Mouse (Mus musculus) thymus, adult 2 months (tissue): ENCODE data around the gene Chdh. TPM values are rescaled to one million over a fixed set of nuclear protein-coding genes. Genes with fewer than 3 reads are reported as not detected.

Experiments
- DNase-seq: peaks from one replicate; pipeline ENCODE4 v3.0.0; 2021
- H3K27ac ChIP-seq: fragments of 200-500 bp; 2 replicates; pipeline ENCODE4 v1.5.1; 2012; ENCODE audit warnings: low read length, control low read depth; ENCODE audit not compliant: control insufficient read depth, insufficient read depth
- H3K27me3 ChIP-seq: fragments of 200-500 bp; 2 replicates; pipeline ENCODE4 v1.6.1; 2012; ENCODE audit warnings: mild to moderate bottlenecking, low read length, moderate library complexity, mixed read lengths; ENCODE audit not compliant: control insufficient read depth, insufficient read depth
- H3K36me3 ChIP-seq: fragments of 200-500 bp; 2 replicates; pipeline ENCODE4 v1.6.1; 2012; ENCODE audit warnings: mild to moderate bottlenecking, low read length, moderate library complexity; ENCODE audit not compliant: control insufficient read depth, insufficient read depth
- H3K4me1 ChIP-seq: fragments of 200-500 bp; replicated peaks from 2 replicates; pipeline ENCODE4 v1.6.1; 2012; ENCODE audit warnings: low read length; ENCODE audit not compliant: control insufficient read depth, insufficient read depth
- H3K4me3 ChIP-seq: fragments of 200-500 bp; 2 replicates; pipeline ENCODE4 v1.5.1; 2012; ENCODE audit warnings: mild to moderate bottlenecking, low read length, control low read depth, moderate library complexity; ENCODE audit not compliant: control insufficient read depth, insufficient read depth
- CTCF ChIP-seq: fragments of 200-500 bp; IDR thresholded peaks from 2 replicates; pipeline ENCODE4 v1.5.1; 2012; ENCODE audit warnings: mild to moderate bottlenecking, control low read depth, low read length, moderate library complexity, borderline replicate concordance; ENCODE audit not compliant: control insufficient read depth, poor library complexity, insufficient read depth; ENCODE audit errors: extremely low read depth
- POLR2A ChIP-seq: fragments of 200-500 bp; IDR thresholded peaks from 2 replicates; pipeline ENCODE4 v1.6.1; 2012; ENCODE audit warnings: mild to moderate bottlenecking, low read length, control low read depth, moderate library complexity; ENCODE audit not compliant: control insufficient read depth, poor library complexity, insufficient read depth; ENCODE audit errors: extremely low read depth
- WGBS: fragments of 180-500 bp; shearing (Covaris S2); methylation state at CpG from one replicate; pipeline ENCODE4 v1.1.7; 2018; 5-methylcytosine and 5-hydroxymethylcytosine counted together
- polyA plus RNA-seq: library from polyadenylated mRNA; depleted of rRNA; stranded (reverse); fragments of >200 nt; gene quantifications from 2 replicates; pipeline ENCODE4 v1.2.3, GENCODE M21; 2012; rRNA removed

Gene Chdh
- polyA plus RNA-seq, 1 experiment = 51.3 TPM

DNA sequence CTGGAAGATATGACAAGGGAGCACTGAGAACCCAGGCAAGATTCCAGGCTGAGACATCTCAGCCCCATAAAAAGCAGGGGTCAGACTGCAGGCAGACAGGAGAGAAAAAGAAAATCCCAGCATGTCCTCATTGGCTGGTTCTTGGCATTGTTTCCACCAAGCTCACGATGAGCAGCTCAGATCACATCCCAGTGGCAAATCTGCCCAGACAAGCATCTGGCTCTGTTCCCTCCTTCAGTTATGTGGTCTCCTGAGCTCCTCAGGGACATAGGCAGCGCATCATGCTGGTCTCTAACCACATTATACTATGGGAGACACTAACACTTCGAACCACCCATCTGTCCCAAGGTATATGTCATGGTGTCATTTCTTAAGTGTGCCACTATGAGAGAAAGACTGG is 59.7 kb downstream of the Chdh start:
- Histone ChIP-seq H3K36me3 (no peaks in the 10 kb centered on the region), H3K4me1 (no peaks in the 10 kb centered on the region), H3K4me3 (no peak overlapping the region), H3K27ac (no peak overlapping the region), H3K27me3 (no peaks in the 10 kb centered on the region)
- no peak for DNase-seq
- no peak for TF ChIP-seq CTCF
- no peak for TF ChIP-seq POLR2A
- WGBS = 93% methylated on average over 3 of the region's 3 CpGs

- H3K36me3 ChIP-seq = no peaks in the 10 kb centered on the region
- peaks cover 8% of the 10 kb centered on the region for H3K4me1 ChIP-seq
- DNase-seq = no peak
- 93% methylated on average over 7 of the region's 7 CpGs for WGBS
- no peak for TF ChIP-seq POLR2A
- no peak for TF ChIP-seq CTCF
- no peak overlapping the region for H3K4me3 ChIP-seq
- H3K27ac ChIP-seq = no peak overlapping the region
- no peaks in the 10 kb centered on the region for H3K27me3 ChIP-seq
These were observed 66.6 kb downstream of the Chdh start for GRCm38 (mm10) chr14:30075268-30075887.

DNA sequence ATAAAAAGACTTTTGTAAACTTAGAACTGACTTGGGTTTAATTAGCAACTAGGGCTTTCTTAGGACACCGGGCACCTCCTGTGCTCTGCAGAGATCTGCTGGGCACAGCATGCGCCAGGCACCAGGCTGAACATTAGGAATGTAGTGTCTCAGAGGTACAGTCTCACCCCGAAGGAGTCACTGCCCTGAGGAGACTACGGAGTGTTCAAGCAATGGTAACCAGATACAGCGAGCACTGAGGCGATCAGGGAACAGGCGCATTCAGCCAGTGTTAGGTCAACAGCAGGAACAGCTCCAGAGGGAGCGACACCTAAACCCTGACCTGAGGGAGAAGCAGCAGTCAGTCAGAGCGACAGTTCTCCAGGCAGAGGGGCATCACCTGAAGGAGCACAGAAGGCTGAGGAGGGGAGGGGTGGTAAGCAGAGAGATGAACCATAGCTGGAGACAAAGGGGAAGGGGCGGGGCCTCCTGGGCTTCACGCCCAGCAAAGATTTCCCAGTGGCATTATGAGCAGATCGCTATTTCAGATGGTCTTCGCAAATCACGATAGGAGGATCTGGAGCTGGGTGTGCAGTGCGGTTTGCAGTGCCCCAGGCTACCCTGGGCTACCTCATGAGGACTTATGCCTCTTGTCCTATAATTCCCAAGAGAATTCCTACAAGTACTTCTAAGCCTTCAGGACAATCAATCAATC is 69.4 kb downstream of the Chdh start:
- H3K27ac ChIP-seq = no peak overlapping the region
- 76% methylated on average over 15 of the region's 15 CpGs for WGBS
- H3K27me3 ChIP-seq = no peaks in the 10 kb centered on the region
- no peaks in the 10 kb centered on the region for H3K36me3 ChIP-seq
- DNase-seq = no peak
- peaks cover 8% of the 10 kb centered on the region for H3K4me1 ChIP-seq
- no peak overlapping the region for H3K4me3 ChIP-seq
- TF ChIP-seq POLR2A (no peak), CTCF (no peak)

DNA sequence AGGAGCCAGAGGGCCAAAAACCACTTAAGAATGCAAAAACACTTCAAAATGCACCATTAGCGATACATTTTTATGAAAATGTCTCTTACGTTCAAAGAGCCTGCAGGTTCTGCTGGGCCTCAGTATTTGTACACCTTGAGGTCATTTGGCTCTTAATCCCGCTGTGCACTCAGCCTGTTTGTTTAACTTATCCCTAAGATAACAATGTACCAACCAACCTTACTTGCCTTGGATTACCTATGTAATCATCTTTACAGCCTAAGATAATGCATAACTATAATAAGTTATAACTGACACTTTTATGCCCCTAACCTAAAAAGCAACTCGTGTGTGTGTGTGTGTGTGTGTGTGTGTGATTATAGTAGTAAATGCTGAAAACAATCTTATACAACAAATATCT is 70.9 kb downstream of the Chdh start:
- no peaks in the 10 kb centered on the region for H3K36me3 ChIP-seq
- no peak for TF ChIP-seq POLR2A
- no peak for TF ChIP-seq CTCF
- no peaks in the 10 kb centered on the region for H3K27me3 ChIP-seq
- no peak overlapping the region for H3K4me3 ChIP-seq
- 96% methylated on average over 4 of the region's 4 CpGs for WGBS
- no peak overlapping the region for H3K27ac ChIP-seq
- DNase-seq = no peak
- H3K4me1 ChIP-seq = peaks cover 8% of the 10 kb centered on the region

Other genes starting within 250 kb of the Chdh start
- 28.5 and 32.5 TPM in 2 replicates for gene Selenok, start 40.7 kb upstream of the Chdh start, polyA plus RNA-seq
- 27.8 and 30.2 TPM in 2 replicates for gene Actr8, start 30.7 kb upstream of the Chdh start, polyA plus RNA-seq
- 50.9 and 57.3 TPM in 2 replicates for gene Il17rb, start 127 bp upstream of the Chdh start, polyA plus RNA-seq